Mouse (Mus musculus) brain, embryonic 14.5 days (tissue): ENCODE results near the gene Samhd1.

ENCODE experiments used
- CTCF ChIP-seq: fragments of 200-500 bp; IDR thresholded peaks from 2 replicates; pipeline ENCODE4 v1.5.1; 2012; ENCODE audit warnings: inconsistent platforms, mild to moderate bottlenecking, moderate library complexity, borderline replicate concordance; ENCODE audit not compliant: insufficient read depth, insufficient read length; ENCODE audit errors: extremely low read depth
- POLR2A ChIP-seq: fragments of 200-500 bp; IDR thresholded peaks from 2 replicates; pipeline ENCODE4 v1.6.1; 2012; ENCODE audit warnings: mild to moderate bottlenecking, inconsistent platforms, borderline replicate concordance; ENCODE audit not compliant: poor library complexity, insufficient read depth, insufficient read length, severe bottlenecking; ENCODE audit errors: extremely low read depth

DNA sequence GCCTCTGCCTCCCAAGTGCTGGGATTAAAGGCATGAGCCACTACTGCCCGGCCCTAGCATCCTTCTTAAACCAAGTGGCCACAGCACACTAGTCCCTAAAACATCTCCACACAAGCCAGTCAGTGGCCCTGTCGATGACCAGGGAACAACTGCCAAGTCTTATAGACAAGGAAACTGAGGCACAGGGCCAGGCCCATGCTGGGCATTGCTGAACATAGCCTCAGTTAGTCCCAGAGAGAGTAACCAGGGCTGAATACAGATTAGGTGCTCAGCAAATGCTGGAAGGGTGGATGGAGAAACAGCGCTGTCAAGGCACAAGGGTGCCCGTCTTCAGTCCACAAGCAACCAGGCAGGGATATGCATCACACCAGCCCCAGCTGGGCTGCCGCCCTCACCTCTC, 81.9 kb downstream of the Samhd1 start:
- TF ChIP-seq POLR2A (no peak), CTCF (no peak)
